Mouse (Mus musculus): ENCODE results near the gene Zfp652.
"Not testable (repeated sequence)": the region's sequence is repeated elsewhere in the genome, so short reads cannot be mapped to it uniquely, and the experiment has no call there.

The Zfp652 gene

DNA sequence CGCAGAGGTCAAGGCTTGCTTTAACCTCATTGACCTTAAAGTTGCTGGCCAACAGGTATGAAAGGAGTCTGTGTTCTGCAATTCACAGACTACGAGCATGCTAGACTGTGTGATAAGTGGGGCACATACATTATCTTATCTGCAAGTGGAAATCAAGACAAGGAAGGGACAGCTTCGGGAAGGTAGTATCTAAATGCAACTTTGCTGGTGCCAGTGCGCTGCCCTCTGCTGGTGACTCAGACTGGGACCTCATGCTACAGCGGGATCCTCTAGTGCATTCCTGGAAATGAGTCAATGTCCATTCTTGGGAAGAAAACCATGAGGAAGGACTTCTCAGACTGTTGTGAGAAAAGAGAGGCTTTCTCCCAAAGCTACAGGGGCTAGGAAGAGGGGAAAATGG, 141.2 kb downstream of the Zfp652 start:
- peak; percentile 63 to 83 for DNase-seq (ENCODE audit: low spot score in 2 of 2)

DNA sequence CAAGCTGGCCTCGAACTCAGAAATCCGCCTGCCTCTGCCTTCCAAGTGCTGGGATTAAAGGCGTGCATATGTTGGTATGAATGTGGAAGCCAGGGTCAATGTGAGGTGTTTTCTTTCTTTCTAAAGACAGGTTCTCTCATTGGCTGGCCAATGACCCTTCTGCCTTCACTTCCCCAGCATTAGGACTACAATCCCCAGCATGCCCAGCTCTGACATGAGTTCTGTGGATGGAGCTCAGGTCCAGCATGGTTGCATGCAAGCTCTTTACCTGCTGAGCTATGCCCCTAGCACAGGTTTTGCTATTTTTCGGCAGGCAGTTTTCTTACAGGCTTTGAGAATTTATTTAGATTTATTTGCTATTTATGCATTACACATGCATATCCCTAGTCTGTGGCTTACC, 144.8 kb downstream of the Zfp652 start:
- no peak for DNase-seq (ENCODE audit: low spot score in 2 of 2)

DNA sequence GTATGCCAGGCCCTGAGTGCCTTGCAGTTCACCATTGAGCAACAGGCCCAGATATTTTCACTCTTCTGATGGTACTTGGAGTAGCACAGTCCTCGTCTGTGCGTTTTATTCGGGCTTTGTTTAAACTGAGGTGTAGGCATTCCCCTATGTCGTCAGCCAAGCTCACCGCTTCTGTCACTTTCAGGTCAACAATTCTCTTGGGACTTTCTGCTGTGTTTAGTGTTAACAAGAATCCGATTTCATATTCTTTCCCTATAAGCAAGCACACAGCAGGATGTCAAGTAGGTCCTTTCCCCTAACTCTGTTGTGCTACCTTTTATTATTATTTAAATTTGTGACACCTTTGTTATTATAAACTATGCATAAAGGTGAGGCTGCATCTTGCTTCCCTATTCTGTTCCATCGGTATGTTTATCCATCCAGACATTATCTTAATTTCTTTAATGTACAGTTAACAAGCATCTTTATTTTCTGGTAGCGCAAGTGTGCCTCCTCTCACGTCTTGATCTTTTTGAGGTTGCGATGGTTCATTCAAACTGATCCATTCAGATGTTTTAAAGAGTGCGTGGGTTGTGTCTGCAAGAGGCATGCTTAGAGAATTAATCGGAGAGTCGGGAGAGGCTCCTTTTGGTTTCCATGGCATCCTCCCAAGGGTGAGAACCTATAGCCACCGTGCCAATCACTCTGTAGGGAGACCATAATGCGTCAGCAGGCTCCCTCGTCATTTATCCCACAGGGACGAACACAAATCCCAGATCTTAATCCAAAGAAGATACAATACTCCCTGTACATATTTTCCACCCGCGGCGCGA, 145.4 kb downstream of the Zfp652 start:
- no peak for DNase-seq (ENCODE audit: low spot score in 2 of 2)

DNA sequence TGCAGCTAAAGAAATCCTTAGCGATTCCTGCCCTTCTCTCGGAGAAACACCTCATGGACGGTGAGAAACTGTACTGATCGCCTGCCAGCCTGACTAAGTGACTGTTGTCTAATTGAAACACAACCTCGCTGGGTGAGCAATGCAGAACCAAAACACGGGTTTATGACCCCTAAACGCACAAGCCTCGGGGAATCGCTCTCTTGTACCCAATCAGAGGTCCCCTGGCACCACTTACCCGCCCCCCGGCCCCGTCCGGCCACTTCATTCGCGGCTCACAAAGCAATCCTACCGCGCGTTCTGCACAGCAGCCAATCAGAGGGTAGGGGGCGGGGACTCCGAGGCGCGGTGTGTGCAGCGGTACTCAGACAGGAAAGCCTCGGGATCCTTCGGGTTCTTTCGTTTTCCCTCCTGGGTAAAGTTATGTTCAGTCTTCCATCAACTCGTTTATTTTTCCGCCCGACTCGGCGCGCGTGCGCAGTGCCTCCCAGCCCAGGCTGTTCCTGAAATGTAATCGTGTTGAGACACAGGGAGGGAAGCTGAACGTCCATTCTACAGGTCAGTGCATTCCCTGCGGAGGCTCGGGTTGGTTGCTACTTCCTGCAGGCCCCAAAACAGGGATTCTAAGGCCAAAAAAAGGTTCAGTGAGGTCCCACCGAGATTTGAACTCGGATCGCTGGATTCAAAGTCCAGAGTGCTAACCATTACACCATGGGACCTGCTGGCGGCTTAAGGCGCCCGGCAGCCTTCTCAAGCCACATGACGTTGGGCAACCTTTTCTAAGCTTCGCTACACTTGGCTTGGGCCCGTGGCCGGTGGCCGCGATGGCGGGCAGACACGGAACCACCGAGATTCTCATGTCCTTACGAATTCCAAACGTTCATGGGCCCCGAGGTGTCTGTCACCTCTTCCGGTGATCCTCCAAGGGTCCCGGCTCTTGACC, 146.3 kb downstream of the Zfp652 start:
- peak; percentile 96 to 98 for DNase-seq (ENCODE audit: low spot score in 2 of 2)

DNA sequence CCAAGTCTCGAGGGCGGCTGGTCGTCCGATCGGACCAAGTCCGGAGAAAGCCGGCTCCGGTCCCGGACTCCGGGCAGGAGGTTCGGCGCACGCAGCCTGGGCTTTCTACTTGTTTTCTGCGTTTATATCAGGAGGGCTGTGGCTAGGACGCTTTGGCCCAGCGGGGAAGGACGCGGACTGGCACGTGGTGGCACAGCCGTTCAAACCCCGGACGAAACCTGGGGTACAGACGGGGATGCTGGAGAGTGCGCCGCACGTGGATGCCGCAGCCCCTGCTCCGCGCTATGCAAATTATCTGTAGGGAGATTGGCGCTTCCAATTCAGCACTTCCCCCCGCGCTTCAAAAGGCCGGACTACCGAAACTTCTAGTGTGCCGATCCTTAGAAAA, 147.0 kb downstream of the Zfp652 start:
- peak in 1 of 2 experiments; percentile 70 for DNase-seq (ENCODE audit: low spot score in 2 of 2)

DNA sequence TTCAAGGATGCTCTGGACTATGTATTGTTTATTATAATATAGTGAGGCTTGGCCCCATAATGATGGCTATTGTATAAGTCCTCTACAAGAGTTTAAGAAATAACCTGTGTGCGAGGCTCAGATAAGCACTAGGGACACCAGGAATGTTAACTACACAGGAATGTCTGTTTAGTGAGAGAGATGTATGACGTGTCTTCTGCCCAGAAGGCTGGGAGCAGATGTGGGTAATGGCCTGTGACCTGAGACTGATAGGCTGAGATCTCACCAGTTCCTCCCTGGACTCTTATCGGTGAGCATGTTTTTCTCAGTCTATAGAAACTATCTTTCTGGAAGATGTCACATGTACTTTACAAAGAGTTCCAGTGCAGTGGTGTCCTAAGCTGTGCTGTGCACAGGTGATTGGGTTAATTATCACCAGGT, 147.6 kb downstream of the Zfp652 start:
- DNase-seq (ENCODE audit: low spot score in 2 of 2), result no peak

DNA sequence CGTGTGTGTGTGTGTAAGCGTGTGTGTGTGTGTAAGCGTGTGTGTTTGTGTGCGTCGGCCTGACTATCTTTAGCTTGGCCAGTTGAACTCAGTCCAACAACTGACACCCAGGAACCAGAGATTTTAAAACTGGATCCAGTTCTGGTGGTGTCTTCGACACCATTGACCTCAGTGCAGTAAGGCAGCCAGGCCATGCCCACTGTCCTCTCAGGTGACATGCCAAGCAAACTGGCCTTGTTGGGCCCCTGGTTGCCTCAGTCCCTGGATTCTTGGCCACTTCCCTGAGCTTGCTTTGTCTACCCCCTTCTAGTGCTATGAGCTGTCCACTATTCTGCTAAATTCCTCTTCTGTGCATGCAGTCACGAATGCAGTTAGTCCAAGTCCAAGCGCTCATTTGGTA, 148.9 kb downstream of the Zfp652 start:
- no peak for DNase-seq (ENCODE audit: low spot score in 2 of 2)

DNA sequence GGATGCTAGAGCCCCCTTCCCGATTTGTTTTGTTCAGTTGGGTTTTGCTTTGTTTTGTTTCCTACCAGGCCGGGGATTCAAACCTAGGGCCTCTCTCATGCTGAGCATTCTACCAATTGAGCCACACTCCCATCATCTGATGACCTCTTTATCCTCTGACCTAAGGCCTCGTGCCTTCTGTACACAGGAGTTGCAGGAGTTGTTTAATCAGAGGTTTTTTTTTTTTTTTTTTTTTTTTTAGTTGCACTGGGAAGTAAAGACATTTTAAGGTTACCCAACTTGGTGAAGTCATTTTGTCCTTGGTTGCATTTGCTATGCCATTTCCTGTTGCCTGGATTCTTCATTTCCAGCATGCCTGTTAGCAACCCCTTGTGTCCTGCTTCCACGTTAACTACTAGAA, 157.0 kb downstream of the Zfp652 start:
- no peak for DNase-seq (ENCODE audit: low spot score in 2 of 2)

DNA sequence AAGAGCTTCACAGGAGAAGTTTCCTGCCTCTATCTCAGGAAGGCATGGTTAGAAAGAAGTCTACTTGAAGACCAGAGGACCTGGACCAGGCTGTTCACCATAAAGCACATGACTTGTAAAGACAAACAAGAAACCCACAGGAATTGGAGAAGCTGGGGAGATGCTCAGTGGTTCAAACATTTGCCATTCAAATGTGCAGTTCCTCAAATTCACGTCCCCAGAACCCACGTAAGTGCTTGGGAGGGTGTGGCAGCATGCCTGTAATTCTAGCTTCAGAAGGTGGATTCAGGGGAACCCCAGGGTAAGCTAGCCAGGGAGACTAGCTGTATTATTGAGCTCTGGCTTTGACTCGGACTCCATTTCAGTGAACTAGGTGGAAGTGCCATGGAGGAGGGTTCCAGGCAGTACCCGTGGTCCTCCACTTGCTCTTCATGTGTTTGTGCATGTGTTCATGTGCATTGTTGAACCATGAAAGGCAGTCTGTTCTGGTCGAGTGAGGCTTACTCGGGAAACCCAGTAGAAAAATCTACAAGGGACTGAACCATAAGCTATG, 157.5 kb downstream of the Zfp652 start:
- DNase-seq (ENCODE audit: low spot score in 2 of 2), result peak in 1 of 2 experiments; percentile 25

DNA sequence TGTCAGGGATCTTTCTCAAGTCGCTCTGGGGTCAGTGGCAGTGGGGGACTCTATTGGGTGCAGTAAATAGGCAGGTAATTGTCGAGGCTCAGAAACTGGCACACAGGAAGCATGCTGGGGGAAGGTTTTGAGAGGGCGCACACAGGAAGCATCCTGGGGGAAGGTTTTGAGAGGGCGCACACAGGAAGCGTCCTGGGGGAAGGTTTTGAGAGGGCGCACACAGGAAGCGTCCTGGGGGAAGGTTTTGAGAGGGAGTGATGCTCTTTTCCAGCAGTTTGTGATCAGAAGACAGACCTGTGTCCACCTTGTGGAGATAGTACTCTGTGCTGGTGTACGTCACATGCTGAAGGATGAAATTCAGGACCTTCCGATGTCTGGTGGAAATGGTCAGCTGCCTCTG, 163.3 kb downstream of the Zfp652 start:
- DNase-seq (ENCODE audit: low spot score in 2 of 2), result no peak

DNA sequence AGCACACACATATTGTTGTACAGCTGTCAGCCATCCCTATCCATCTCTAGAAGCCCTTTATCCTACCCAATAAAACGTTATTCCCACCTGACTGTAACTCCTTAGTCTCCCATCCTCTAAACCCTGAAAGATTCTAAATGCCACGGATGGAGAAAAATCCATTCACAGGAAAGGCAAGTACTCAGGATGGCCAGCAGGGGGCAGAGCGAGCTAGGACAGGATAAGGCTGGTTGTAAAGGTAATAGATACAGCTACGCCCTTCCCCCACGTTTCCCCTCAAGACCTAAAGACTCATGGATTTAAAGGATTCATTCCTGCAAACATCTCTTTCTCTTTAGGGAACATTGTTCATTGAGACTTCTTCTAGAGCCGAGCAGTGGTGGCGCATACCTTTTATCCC, 163.8 kb downstream of the Zfp652 start:
- peak; percentile 55 to 86 for DNase-seq (ENCODE audit: low spot score in 2 of 2)

DNA sequence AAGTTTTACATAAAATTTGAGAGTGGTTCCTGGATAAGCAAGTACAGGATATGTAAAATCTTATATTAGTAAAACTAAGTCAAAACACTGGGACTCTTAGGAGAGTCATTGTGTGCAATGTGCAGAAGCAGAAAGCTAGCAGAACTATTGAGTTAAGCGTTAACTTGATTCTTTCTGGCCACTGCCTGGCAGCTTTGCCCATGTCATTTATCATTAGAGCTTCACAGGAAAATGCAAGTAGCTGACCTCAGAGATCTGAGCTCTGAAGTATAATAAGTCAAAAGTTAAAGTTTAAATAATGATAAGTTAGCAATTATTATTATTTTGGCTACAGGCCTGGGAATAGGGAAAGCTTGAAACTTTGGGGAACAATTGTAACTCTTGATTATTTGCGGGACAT, 167.4 kb downstream of the Zfp652 start:
- DNase-seq (ENCODE audit: low spot score in 2 of 2), result not testable (repeated sequence)
